Mouse (Mus musculus) liver, embryonic 14.5 days (tissue): ENCODE results near the gene Ccnd1.

Experiments used
- CTCF ChIP-seq: IDR thresholded peaks from 2 replicates; pipeline ENCODE4 v1.5.1; 2016; ENCODE audit warnings: antibody characterized with exemption, low read depth, control low read depth
- EP300 ChIP-seq: IDR thresholded peaks from 2 replicates; pipeline ENCODE4 v1.6.1; 2016; ENCODE audit warnings: antibody characterized with exemption, low read depth

GRCm38 (mm10) chr7:144941242-144941831 lies 1.6 kb upstream of the Ccnd1 start:
- TF ChIP-seq CTCF: no peak
- TF ChIP-seq EP300: no peak
